Mouse (Mus musculus) spleen, adult 2 months (tissue): ENCODE data around the gene Eif3f.

ENCODE experiments used
- CTCF ChIP-seq: fragments of 200-500 bp; IDR thresholded peaks from 2 replicates; pipeline ENCODE4 v1.5.1; 2011; ENCODE audit warnings: mild to moderate bottlenecking, inconsistent platforms; ENCODE audit not compliant: insufficient read depth, insufficient read length, insufficient replicate concordance; ENCODE audit errors: extremely low read depth
- POLR2A ChIP-seq: fragments of 200-500 bp; IDR thresholded peaks from 2 replicates; pipeline ENCODE4 v1.6.1; 2011; ENCODE audit warnings: low read depth, low read length, inconsistent platforms

DNA sequence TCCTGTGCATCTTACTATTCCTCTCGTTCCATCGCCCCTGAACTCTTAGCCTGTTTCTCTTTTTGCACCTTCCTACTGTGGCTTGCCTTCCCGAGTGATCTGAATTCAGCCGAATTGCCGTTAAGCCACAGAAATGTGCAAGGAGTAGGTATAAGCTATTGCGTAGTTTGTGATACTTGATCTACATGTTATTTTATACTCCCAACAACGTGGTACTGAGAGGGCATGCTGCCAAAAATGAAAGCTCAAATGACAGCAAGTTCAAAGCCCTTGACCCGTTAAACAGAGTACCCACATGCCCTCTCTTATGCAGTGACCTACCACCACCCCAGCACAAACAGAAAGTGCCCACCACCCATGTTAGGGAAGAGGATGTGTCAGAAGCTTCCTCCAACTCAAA is 619 bp downstream of the Eif3f start:
- TF ChIP-seq CTCF: no peak
- TF ChIP-seq POLR2A: no peak
